Mouse (Mus musculus) brain, embryonic 14.5 days (tissue): ENCODE results near the gene Ncor2.

ENCODE experiments used
- CTCF ChIP-seq: fragments of 200-500 bp; IDR thresholded peaks from 2 replicates; pipeline ENCODE4 v1.5.1; 2012; ENCODE audit warnings: inconsistent platforms, mild to moderate bottlenecking, moderate library complexity, borderline replicate concordance; ENCODE audit not compliant: insufficient read depth, insufficient read length; ENCODE audit errors: extremely low read depth
- POLR2A ChIP-seq: fragments of 200-500 bp; IDR thresholded peaks from 2 replicates; pipeline ENCODE4 v1.6.1; 2012; ENCODE audit warnings: mild to moderate bottlenecking, inconsistent platforms, borderline replicate concordance; ENCODE audit not compliant: poor library complexity, insufficient read depth, insufficient read length, severe bottlenecking; ENCODE audit errors: extremely low read depth

DNA sequence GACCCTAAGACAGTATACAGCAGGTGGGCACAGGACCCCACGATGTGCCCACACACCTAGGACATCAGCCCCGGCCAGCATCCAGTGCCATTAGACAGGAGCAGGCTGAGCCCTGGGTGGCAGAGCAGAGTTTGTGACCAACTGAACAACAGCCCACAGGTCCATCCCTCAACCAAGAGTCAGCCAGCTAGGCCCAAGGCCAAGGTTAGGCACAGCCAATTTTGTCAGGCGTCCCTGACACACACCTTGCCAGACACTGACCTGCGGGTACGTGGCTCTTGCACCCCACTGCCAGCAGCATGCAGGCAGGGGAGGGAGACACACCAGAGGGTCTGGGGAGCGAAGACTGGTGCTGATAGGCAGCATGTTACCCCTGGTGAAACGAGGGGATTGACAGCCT is 57.0 kb downstream of the Ncor2 start:
- TF ChIP-seq CTCF (no peak), POLR2A (no peak)
